Mouse (Mus musculus) spleen, embryonic (tissue): ENCODE data around the gene Atrip.

Experiments
- CTCF ChIA-PET: fragments of 350-600 bp; sonication (Branson Sonifier 250); formaldehyde crosslinking; loops from one replicate; lab custom pipeline; 2022; lab: Charles Lee

The Atrip gene

DNA sequence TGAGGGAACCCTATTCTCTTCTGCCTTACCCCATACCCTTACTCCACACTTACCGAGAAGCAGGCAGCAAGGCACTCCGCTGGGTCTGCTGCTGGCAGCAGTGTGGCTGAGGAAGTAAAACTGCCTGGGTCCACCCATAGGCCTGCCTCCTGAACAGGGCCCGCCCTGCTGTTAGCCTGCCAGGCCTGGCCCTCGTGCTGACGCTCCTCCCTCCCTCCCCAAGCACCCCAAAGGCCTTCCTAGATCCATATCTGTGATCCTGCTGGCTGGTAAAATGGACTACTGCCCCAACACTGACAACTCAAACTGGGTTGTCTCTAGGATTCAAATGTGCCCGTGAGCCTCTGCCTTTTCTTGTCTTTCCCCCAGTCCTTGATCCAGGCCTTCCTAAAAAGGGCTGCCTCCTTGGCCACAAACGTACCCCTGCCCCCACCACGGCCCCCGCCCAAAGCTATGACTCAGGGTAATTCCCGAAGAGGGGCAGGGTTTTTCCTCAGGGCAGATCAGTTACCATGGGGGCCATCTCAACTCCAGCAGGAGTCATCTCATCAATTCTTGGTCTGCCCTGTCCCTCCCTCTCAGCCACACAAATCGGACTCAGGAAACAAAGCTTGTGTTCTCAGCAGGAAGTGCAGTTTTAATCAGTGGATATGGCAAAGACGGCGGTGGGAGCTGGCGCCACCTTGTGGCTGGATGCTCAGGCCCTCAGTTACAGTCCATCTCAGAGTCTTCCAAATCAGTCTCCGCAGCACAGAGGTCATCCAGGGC lies 14.6 kb downstream of the Atrip start, which contains the start of gene Trex1:
Gene Trex1 (minus strand): TSS at position 599 of the 768 bp plus-strand sequence.
- CTCF ChIA-PET = interaction anchor here (0.6 to 1.7 kb wide), 4 partner anchors 11 to 769 kb away, joined by 4 to 6 read pairs (median 6); partner anchors contain the start of gene Nicn1

DNA sequence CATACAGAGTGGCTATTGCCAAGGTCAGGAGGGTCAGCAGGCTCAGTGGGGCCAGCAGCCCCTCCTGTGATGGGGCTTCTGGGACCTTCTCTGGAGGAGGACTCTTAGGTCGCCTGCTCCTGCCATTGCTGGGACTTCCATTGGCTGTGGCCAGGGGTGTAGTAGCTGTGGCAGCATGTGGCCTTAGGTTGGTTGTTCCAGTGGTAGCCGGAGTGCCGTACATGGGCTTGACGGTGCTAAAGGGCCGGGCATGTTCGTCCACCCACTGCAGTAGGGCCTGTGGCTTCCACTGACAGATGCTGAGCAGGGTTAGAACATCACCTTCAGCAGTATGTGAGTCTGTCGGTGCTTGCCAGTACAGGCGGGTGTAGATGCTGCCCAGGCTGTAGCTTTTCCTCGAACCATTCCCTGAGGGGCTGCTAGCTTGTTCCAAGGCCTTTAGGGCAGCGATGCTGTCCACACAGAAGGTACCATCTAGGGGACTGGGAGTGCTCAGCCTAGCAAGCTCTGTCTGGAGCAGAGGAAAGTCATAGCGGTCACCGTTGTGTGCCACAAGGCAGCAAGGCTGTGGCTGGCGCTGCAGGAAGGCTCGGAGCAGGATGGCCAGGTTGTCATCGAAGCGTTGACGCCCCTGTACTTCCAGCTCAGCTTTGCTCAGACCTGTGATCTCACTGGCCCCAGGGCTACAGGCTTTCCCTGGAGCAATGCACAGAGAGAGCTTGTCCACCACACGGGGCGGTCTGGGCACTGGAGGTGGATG lies 15.7 kb downstream of the Atrip start:
- CTCF ChIA-PET = interaction anchor here (0.8 to 1.7 kb wide), 2 partner anchors 10 to 20 kb away, joined by 3 to 4 read pairs; no protein-coding TSS in a partner anchor

DNA sequence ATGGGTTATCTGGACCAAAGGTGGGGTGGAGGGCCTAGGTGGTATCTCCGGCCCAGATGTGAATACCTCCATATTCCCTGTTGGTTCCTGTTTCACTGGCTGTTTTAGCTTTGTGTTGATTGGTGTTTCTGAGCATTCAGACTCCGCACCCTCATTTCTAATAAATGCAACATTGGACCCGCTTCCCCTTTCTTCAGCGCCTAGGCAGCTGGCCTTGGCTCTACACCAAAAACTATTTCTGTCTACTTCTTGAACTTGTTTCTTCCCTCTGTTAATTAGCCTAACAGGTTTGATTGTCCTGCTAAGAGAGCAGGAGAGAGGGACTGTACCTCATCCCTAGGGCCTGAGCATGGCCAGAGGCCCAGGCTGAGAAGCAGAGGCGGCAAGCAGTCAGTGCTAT lies 16.4 kb downstream of the Atrip start:
- CTCF ChIA-PET = no interaction called here

DNA sequence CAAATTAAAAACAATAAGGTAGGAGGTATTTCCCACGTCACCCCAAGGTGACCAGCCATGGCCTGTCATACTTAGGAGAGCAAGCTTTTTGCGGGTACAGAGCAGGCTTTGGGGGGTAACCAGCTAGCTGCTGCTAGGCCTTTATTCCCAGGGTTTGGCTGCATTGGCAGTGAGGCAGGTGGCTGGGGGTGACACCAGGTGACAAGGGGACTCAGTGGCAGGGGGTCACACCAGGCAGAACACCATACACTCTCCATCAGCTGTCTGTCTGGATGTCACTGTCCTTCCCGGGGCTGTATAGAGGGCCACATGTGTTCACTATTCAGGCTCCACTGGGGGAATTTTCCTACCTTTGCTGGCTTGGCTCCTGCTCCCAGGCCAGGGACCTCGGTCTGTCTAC lies 17.0 kb downstream of the Atrip start:
- CTCF ChIA-PET = no interaction called here

- CTCF ChIA-PET = interaction anchor here (0.5 kb wide), 1 partner anchor 1124 kb away, joined by 6 read pairs; no protein-coding TSS in a partner anchor
Observed at GRCm38 (mm10) chr9:109056081-109056690, 17.7 kb downstream of the Atrip start.

GRCm38 (mm10) chr9:109055271-109056030 lies 18.5 kb downstream of the Atrip start:
- CTCF ChIA-PET = interaction anchor here (0.5 kb wide), 1 partner anchor 1125 kb away, joined by 6 read pairs; no protein-coding TSS in a partner anchor

GRCm38 (mm10) chr9:109054712-109055111 lies 19.2 kb downstream of the Atrip start:
- CTCF ChIA-PET = interaction anchor here (1.4 kb wide), 1 partner anchor 9 kb away, joined by 5 read pairs; no protein-coding TSS in a partner anchor

GRCm38 (mm10) chr9:109053851-109054250 lies 20.1 kb downstream of the Atrip start:
- CTCF ChIA-PET = interaction anchor here (0.7 to 1.4 kb wide), 2 partner anchors 8 to 134 kb away, joined by 3 to 5 read pairs; no protein-coding TSS in a partner anchor

DNA sequence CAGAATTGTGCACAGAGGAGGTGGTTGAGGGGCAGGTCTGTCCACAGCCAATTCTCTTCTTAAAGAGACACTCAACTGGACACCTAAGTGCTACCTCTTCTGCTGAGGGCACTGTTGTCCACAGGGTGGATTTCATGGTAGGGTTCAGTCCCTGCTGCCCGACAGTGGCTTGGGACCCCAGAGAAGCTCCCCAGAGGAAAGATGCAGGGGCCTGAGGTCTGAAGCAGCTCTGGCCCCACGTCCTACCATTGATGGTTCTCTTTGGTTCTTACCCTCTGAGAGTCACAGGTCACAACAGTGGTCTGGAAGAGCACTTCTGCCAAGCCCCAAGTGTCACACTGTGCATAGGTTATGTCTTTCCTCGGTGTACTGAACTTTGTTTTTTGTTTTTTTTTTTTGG lies 20.6 kb downstream of the Atrip start:
- CTCF ChIA-PET = interaction anchor here (1.4 kb wide), 1 partner anchor 8 kb away, joined by 5 read pairs; no protein-coding TSS in a partner anchor

GRCm38 (mm10) chr9:109052490-109053260 lies 21.2 kb downstream of the Atrip start:
- CTCF ChIA-PET = interaction anchor here (1.1 kb wide), 1 partner anchor 16 kb away, joined by 3 read pairs; no protein-coding TSS in a partner anchor

- CTCF ChIA-PET = interaction anchor here (0.6 to 1.1 kb wide), 2 partner anchors 17 to 455 kb away, joined by 3 to 4 read pairs; no protein-coding TSS in a partner anchor
Observed at GRCm38 (mm10) chr9:109051651-109052489, 22.1 kb downstream of the Atrip start.

- CTCF ChIA-PET = interaction anchor here (0.6 kb wide), 1 partner anchor 455 kb away, joined by 4 read pairs; no protein-coding TSS in a partner anchor
Observed at GRCm38 (mm10) chr9:109051011-109051501, 22.9 kb downstream of the Atrip start.

DNA sequence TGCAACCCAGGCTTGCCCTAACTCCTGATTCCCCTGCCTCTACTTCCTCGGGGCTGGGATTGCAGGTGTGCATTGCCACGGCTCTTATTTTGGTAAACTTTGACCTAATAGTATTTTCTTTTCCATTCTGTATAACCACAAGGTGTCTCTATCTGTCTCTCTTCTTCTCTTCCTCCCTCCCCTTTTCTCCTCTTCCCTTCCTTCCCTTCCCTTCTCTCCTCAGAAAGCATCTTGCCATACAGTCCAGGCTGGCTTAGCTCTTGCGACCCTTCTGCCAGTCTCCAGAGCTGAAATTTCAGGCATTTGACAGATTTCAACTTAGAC lies 23.3 kb downstream of the Atrip start:
- CTCF ChIA-PET = interaction anchor here (0.8 kb wide), 1 partner anchor 699 kb away, joined by 4 read pairs; no protein-coding TSS in a partner anchor

DNA sequence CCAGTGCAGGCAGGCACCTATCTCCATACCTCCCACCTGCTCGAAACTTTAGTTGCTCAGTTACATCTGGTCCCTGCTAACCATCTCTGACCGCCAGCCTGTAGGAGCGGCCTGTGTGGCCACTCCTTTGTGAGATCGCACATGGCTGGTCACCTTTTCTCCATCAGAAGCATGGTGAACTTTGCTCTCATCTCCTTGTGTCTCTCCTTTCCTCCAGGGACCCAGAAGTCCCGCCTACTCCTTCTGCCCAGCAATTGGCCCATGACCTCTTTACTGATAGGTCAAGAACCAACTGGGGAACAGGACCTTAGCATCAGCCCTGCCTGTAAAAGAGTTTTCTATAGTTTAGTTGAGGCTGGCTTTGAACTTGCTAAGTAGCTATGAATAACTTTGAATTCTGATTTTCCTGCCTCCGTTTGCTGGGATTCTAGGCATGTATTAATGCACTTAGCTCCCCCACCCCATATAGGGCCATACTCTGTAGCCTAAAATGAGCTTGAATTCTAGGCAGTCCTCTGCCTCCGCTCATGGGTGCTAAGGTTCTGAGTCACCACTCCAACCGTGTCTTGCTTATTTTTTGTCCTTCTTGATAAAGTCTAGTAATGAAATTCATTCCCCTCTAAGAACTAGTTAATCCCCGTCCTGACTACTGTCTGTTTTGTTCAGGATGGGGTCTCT lies 23.8 kb downstream of the Atrip start:
- CTCF ChIA-PET = interaction anchor here (0.8 kb wide), 1 partner anchor 699 kb away, joined by 4 read pairs; no protein-coding TSS in a partner anchor

GRCm38 (mm10) chr9:109049316-109049715 lies 24.6 kb downstream of the Atrip start:
- CTCF ChIA-PET = no interaction called here

DNA sequence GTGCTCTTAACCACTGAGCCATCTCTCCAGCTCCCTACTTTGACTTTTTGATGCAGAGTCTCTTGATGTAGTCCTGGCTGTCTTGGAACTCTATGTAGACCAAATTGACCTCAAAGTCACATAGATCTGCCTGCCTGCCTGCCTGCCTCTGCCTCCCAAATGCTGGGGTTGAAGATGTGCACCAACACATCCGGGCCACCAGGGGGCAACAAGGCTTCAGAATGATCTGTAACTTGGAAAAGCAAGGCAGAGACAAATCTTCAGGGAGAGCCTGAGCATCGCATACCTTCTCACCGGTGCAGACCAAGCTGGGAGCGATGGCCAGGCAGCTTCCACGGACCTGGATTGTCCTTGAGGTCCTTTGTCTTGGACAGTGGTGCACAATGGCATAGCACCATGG lies 27.6 kb downstream of the Atrip start:
- CTCF ChIA-PET = interaction anchor here (0.7 to 1.3 kb wide), 2 partner anchors 8 to 42 kb away, joined by 5 to 16 read pairs; no protein-coding TSS in a partner anchor

DNA sequence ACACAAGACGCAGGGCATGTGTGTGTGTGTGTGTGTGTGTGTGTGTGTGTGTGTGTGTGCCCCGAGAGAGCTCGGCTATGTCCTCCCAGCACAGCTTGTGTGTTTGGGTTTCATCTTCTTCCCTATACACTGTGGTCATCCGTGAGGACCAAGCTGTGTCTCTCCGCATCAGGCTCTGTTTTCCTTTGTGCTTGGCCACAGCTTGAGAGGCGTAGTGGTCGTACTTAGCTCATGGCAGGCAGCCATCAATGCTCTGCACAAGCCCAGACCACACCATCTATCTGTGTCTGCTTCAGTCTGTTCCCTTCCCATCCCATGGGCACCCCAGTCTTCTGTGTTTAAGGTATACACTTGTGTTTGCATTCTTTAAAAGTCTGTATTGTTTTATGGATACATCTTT lies 32.6 kb downstream of the Atrip start:
- CTCF ChIA-PET = no interaction called here

DNA sequence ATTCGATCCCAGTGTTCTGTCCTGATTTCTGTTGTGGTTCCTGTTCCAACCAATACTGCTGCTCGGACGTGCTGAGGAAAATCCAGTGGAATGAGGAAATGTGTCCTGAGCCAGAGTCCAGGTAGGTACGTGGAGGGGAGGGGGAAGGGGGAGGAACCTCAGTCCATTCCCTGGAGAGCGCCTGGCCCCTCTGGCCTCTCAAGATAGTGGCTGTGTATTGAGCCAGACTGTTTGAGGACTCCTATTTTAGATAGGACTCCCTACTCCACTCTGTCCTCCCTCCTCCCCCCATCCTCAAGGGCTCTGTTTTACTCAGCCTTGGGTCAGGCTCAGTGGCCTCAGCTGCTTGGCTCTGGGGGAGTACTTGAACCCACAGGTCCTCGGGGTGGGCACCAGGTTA lies 33.0 kb downstream of the Atrip start:
- CTCF ChIA-PET = no interaction called here
